Mouse (Mus musculus): ENCODE measurements around the gene Lgals2. TPM values are rescaled to one million over a fixed set of nuclear protein-coding genes. Genes with fewer than 3 reads are reported as not detected.

The Lgals2 gene
- not detected in 2 replicates for polyA plus RNA-seq (2015; fragmentation: Nextera tagmentation; extraction: Ambion mirVana)

GRCm38 (mm10) chr15:78855303-78855965 is at the start of gene Lgals2:
Gene Lgals2 (minus strand): TSS chr15:78855529.
- no peak within 1 kb of the TSS for H3K9ac ChIP-seq (ENCODE audit: low read depth, low read length)
- ATAC-seq: no peak
- peaks cover 2% of the 10 kb centered on the region; the same call in 1 of the 2 replicates for H3K4me1 ChIP-seq (ENCODE audit: control insufficient read depth, insufficient read depth, low read depth, low read length)
- H3K27ac ChIP-seq (ENCODE audit: low read depth, low read length): no peak within 1 kb of the TSS
- 81% methylated on average over 8 of the region's 8 CpGs for WGBS
- no peaks in the 10 kb centered on the region; the same call in 1 of the 2 replicates for H3K27me3 ChIP-seq (replicated peaks; ENCODE audit: control insufficient read depth, insufficient read depth, low read length)
- no peak within 1 kb of the TSS for H3K4me3 ChIP-seq (ENCODE audit: low read length)
- H3K4me2 ChIP-seq (ENCODE audit: low read length): no peak within 1 kb of the TSS
- no peaks in the 10 kb centered on the region for H3K36me3 ChIP-seq (ENCODE audit: control insufficient read depth, insufficient read depth, low read length)
- no peaks in the 10 kb centered on the region for H3K9me3 ChIP-seq (ENCODE audit: control insufficient read depth, low read length)

GRCm38 (mm10) chr15:78903243-78903642 is 47.9 kb upstream of the Lgals2 start:
- no peaks in the 10 kb centered on the region for H3K9me3 ChIP-seq (ENCODE audit: control insufficient read depth, low read length)
- no peak overlapping the region for H3K27ac ChIP-seq (ENCODE audit: low read depth, low read length)
- no peak overlapping the region for H3K4me3 ChIP-seq (ENCODE audit: low read length)
- H3K4me1 ChIP-seq (ENCODE audit: control insufficient read depth, insufficient read depth, low read depth, low read length): peaks cover 12% of the 10 kb centered on the region
- H3K4me2 ChIP-seq (ENCODE audit: low read length): no peak overlapping the region
- ATAC-seq: 0 out of 2 replicates have a peak, but pooled peaks have one; percentile 22
- H3K36me3 ChIP-seq (ENCODE audit: control insufficient read depth, insufficient read depth, low read length): no peaks in the 10 kb centered on the region
- WGBS: 4% methylated on average over 2 of the region's 2 CpGs
- no peak overlapping the region for H3K9ac ChIP-seq (ENCODE audit: low read depth, low read length)
- peaks cover 10% of the 10 kb centered on the region for H3K27me3 ChIP-seq (replicated peaks; ENCODE audit: control insufficient read depth, insufficient read depth, low read length)

GRCm38 (mm10) chr15:78901422-78901789 is 46.1 kb upstream of the Lgals2 start:
- WGBS: 45% methylated on average over 8 of the region's 8 CpGs
- Histone ChIP-seq H3K4me2 (ENCODE audit: low read length) (no peak overlapping the region), H3K9me3 (ENCODE audit: control insufficient read depth, low read length) (no peaks in the 10 kb centered on the region), H3K27me3 (replicated peaks; ENCODE audit: control insufficient read depth, insufficient read depth, low read length) (peaks cover 10% of the 10 kb centered on the region), H3K36me3 (ENCODE audit: control insufficient read depth, insufficient read depth, low read length) (no peaks in the 10 kb centered on the region), H3K4me1 (ENCODE audit: control insufficient read depth, insufficient read depth, low read depth, low read length) (peaks cover 12% of the 10 kb centered on the region), H3K9ac (ENCODE audit: low read depth, low read length) (no peak overlapping the region), H3K4me3 (ENCODE audit: low read length) (no peak overlapping the region), H3K27ac (ENCODE audit: low read depth, low read length) (no peak overlapping the region)
- no peak for ATAC-seq

GRCm38 (mm10) chr15:78900585-78901421 is 45.5 kb upstream of the Lgals2 start:
- Histone ChIP-seq H3K9me3 (ENCODE audit: control insufficient read depth, low read length) (no peaks in the 10 kb centered on the region), H3K27ac (ENCODE audit: low read depth, low read length) (no peak overlapping the region), H3K4me3 (ENCODE audit: low read length) (peak overlapping the region; percentile 61), H3K9ac (ENCODE audit: low read depth, low read length) (peak overlapping the region; percentile 38), H3K4me1 (ENCODE audit: control insufficient read depth, insufficient read depth, low read depth, low read length) (peaks cover 12% of the 10 kb centered on the region), H3K27me3 (replicated peaks; ENCODE audit: control insufficient read depth, insufficient read depth, low read length) (peaks cover 10% of the 10 kb centered on the region), H3K4me2 (ENCODE audit: low read length) (peak overlapping the region; percentile 98), H3K36me3 (ENCODE audit: control insufficient read depth, insufficient read depth, low read length) (no peaks in the 10 kb centered on the region)
- no peak for ATAC-seq
- WGBS: 31% methylated on average over 18 of the region's 18 CpGs

GRCm38 (mm10) chr15:78899740-78900584 is 44.6 kb upstream of the Lgals2 start, which contains the start of gene Sh3bp1:
Gene Sh3bp1 (plus strand): TSS chr15:78899768.
- ATAC-seq: peak; percentile 60; the same call in 1 of the 2 replicates
- H3K4me3 ChIP-seq (ENCODE audit: low read length): peak within 1 kb of the TSS; percentile 61
- H3K9me3 ChIP-seq (ENCODE audit: control insufficient read depth, low read length): no peaks in the 10 kb centered on the region
- H3K4me1 ChIP-seq (ENCODE audit: control insufficient read depth, insufficient read depth, low read depth, low read length): peaks cover 12% of the 10 kb centered on the region
- H3K9ac ChIP-seq (ENCODE audit: low read depth, low read length): peak within 1 kb of the TSS; percentile 74
- H3K27ac ChIP-seq (ENCODE audit: low read depth, low read length): no peak within 1 kb of the TSS
- 2% methylated on average over 39 of the region's 47 CpGs for WGBS
- H3K4me2 ChIP-seq (ENCODE audit: low read length): peak within 1 kb of the TSS; percentile 98
- no peaks in the 10 kb centered on the region for H3K36me3 ChIP-seq (ENCODE audit: control insufficient read depth, insufficient read depth, low read length)
- H3K27me3 ChIP-seq (replicated peaks; ENCODE audit: control insufficient read depth, insufficient read depth, low read length): peaks cover 10% of the 10 kb centered on the region

- H3K4me3 ChIP-seq (ENCODE audit: low read length): peak within 1 kb of the TSS; percentile 61
- H3K9me3 ChIP-seq (ENCODE audit: control insufficient read depth, low read length): no peaks in the 10 kb centered on the region
- peaks cover 12% of the 10 kb centered on the region for H3K4me1 ChIP-seq (ENCODE audit: control insufficient read depth, insufficient read depth, low read depth, low read length)
- H3K4me2 ChIP-seq (ENCODE audit: low read length): peak within 1 kb of the TSS; percentile 98
- H3K27me3 ChIP-seq (replicated peaks; ENCODE audit: control insufficient read depth, insufficient read depth, low read length): peaks cover 10% of the 10 kb centered on the region
- H3K27ac ChIP-seq (ENCODE audit: low read depth, low read length): no peak within 1 kb of the TSS
- peak within 1 kb of the TSS; percentile 74 for H3K9ac ChIP-seq (ENCODE audit: low read depth, low read length)
- WGBS: 3% methylated on average over 20 of the region's 20 CpGs
- no peak for ATAC-seq
- no peaks in the 10 kb centered on the region for H3K36me3 ChIP-seq (ENCODE audit: control insufficient read depth, insufficient read depth, low read length)
Measured at GRCm38 (mm10) chr15:78899409-78899739, 44.0 kb upstream of the Lgals2 start, which contains the start of gene Gm49510. Gene Gm49510 (plus strand): TSS chr15:78899667.

GRCm38 (mm10) chr15:78898507-78899001 is 43.2 kb upstream of the Lgals2 start:
- Histone ChIP-seq H3K4me3 (ENCODE audit: low read length) (no peak overlapping the region), H3K4me1 (ENCODE audit: control insufficient read depth, insufficient read depth, low read depth, low read length) (peaks cover 12% of the 10 kb centered on the region), H3K27me3 (replicated peaks; ENCODE audit: control insufficient read depth, insufficient read depth, low read length) (peaks cover 10% of the 10 kb centered on the region), H3K36me3 (ENCODE audit: control insufficient read depth, insufficient read depth, low read length) (no peaks in the 10 kb centered on the region), H3K9me3 (ENCODE audit: control insufficient read depth, low read length) (no peaks in the 10 kb centered on the region), H3K9ac (ENCODE audit: low read depth, low read length) (no peak overlapping the region), H3K4me2 (ENCODE audit: low read length) (no peak overlapping the region), H3K27ac (ENCODE audit: low read depth, low read length) (no peak overlapping the region)
- WGBS: 55% methylated on average over 6 of the region's 6 CpGs
- ATAC-seq: no peak

- H3K27ac ChIP-seq (ENCODE audit: low read depth, low read length): no peak overlapping the region
- H3K4me1 ChIP-seq (ENCODE audit: control insufficient read depth, insufficient read depth, low read depth, low read length): peaks cover 12% of the 10 kb centered on the region
- H3K36me3 ChIP-seq (ENCODE audit: control insufficient read depth, insufficient read depth, low read length): peaks cover 3% of the 10 kb centered on the region; the same call in 1 of the 2 replicates
- WGBS: 92% methylated on average over 4 of the region's 4 CpGs
- no peaks in the 10 kb centered on the region for H3K9me3 ChIP-seq (ENCODE audit: control insufficient read depth, low read length)
- H3K4me3 ChIP-seq (ENCODE audit: low read length): no peak overlapping the region
- H3K9ac ChIP-seq (ENCODE audit: low read depth, low read length): no peak overlapping the region
- no peak for ATAC-seq
- peaks cover 10% of the 10 kb centered on the region for H3K27me3 ChIP-seq (replicated peaks; ENCODE audit: control insufficient read depth, insufficient read depth, low read length)
- H3K4me2 ChIP-seq (ENCODE audit: low read length): no peak overlapping the region
Measured at GRCm38 (mm10) chr15:78897488-78897887, 42.2 kb upstream of the Lgals2 start.

Measured in hindbrain, embryonic 16.5 days (tissue).